Mouse (Mus musculus) kidney, embryonic 15.5 days (tissue): ENCODE data around the gene Nbea. TPM values are rescaled to one million over a fixed set of nuclear protein-coding genes. Genes with fewer than 3 reads are reported as not detected.

Experiments used
- ATAC-seq: fragments of 200-750 bp; cut with Nextera tagmentation; replicated peaks from 2 replicates; pipeline ENCODE4 v1.8.0; 2017; ENCODE audit warnings: moderate TSS enrichment; ENCODE audit not compliant: low FRiP score
- H3K27ac ChIP-seq: fragments of 300-500 bp; sonication (generic); 2 replicates; pipeline ENCODE4 v1.5.1; 2015; ENCODE audit warnings: mild to moderate bottlenecking, inconsistent platforms
- H3K27me3 ChIP-seq: fragments of 300-500 bp; sonication (generic); 2 replicates; pipeline ENCODE4 v1.6.1; 2015; ENCODE audit warnings: inconsistent platforms
- H3K36me3 ChIP-seq: fragments of 300-500 bp; sonication (generic); 2 replicates; pipeline ENCODE4 v1.6.1; 2015; ENCODE audit warnings: inconsistent platforms
- H3K4me1 ChIP-seq: fragments of 300-500 bp; sonication (generic); 2 replicates; pipeline ENCODE4 v1.6.1; 2015; ENCODE audit warnings: inconsistent platforms
- H3K4me2 ChIP-seq: fragments of 300-500 bp; sonication (generic); 2 replicates; pipeline ENCODE4 v1.6.1; 2015; ENCODE audit warnings: moderate library complexity, mild to moderate bottlenecking, inconsistent platforms
- H3K4me3 ChIP-seq: fragments of 300-500 bp; sonication (generic); replicated peaks from 2 replicates; pipeline ENCODE4 v1.5.1; 2015; ENCODE audit warnings: mild to moderate bottlenecking, inconsistent platforms
- H3K9ac ChIP-seq: fragments of 300-500 bp; sonication (generic); 2 replicates; pipeline ENCODE4 v1.6.1; 2015; ENCODE audit warnings: mild to moderate bottlenecking, inconsistent platforms
- H3K9me3 ChIP-seq: fragments of 300-500 bp; sonication (generic); replicated peaks from 2 replicates; pipeline ENCODE4 v1.6.1; 2016; ENCODE audit warnings: inconsistent platforms
- WGBS: fragments of 180-500 bp; shearing (Covaris S2); methylation state at CpG from one replicate; pipeline ENCODE4 v1.1.7; 2015; ENCODE audit warnings: mixed read lengths; 5-methylcytosine and 5-hydroxymethylcytosine counted together
- polyA plus RNA-seq: library from polyadenylated mRNA; unstranded; fragments of >200 nt; fragmentation: Nextera tagmentation; extraction: Ambion mirVana; gene quantifications from 2 replicates; pipeline ENCODE4 v1.2.1, GENCODE M21; 2015

Gene Nbea
- polyA plus RNA-seq, 1 experiment from 2014 or later = 8.1 TPM

GRCm38 (mm10) chr3:55887829-55888210 lies 295.7 kb downstream of the Nbea start:
- no peaks in the 10 kb centered on the region for H3K27me3 ChIP-seq
- no peaks in the 10 kb centered on the region for H3K9me3 ChIP-seq
- H3K4me1 ChIP-seq = no peaks in the 10 kb centered on the region
- H3K4me3 ChIP-seq = no peak overlapping the region
- no peak for ATAC-seq
- no peaks in the 10 kb centered on the region for H3K36me3 ChIP-seq
- H3K4me2 ChIP-seq = no peak overlapping the region
- 64% methylated on average over 2 of the region's 2 CpGs for WGBS
- no peak overlapping the region for H3K9ac ChIP-seq
- H3K27ac ChIP-seq = no peak overlapping the region

GRCm38 (mm10) chr3:55887193-55887828 lies 296.2 kb downstream of the Nbea start:
- WGBS = 75% methylated on average over 10 of the region's 10 CpGs
- Histone ChIP-seq H3K4me1 (no peaks in the 10 kb centered on the region), H3K9ac (no peak overlapping the region), H3K4me2 (no peak overlapping the region), H3K4me3 (no peak overlapping the region), H3K9me3 (no peaks in the 10 kb centered on the region), H3K36me3 (no peaks in the 10 kb centered on the region), H3K27me3 (no peaks in the 10 kb centered on the region), H3K27ac (no peak overlapping the region)
- ATAC-seq = no peak

GRCm38 (mm10) chr3:55872944-55873924 lies 310.3 kb downstream of the Nbea start:
- H3K9ac ChIP-seq = no peak overlapping the region
- no peaks in the 10 kb centered on the region for H3K4me1 ChIP-seq
- H3K27me3 ChIP-seq = no peaks in the 10 kb centered on the region
- H3K36me3 ChIP-seq = no peaks in the 10 kb centered on the region
- no peak overlapping the region for H3K4me3 ChIP-seq
- no peak overlapping the region for H3K27ac ChIP-seq
- no peak overlapping the region for H3K4me2 ChIP-seq
- no peak for ATAC-seq
- WGBS = 82% methylated on average over 5 of the region's 5 CpGs
- H3K9me3 ChIP-seq = no peaks in the 10 kb centered on the region

- 81% methylated on average over 7 of the region's 7 CpGs for WGBS
- Histone ChIP-seq H3K9ac (no peak overlapping the region), H3K36me3 (peaks cover 8% of the 10 kb centered on the region; the same call in 1 of the 2 replicates), H3K4me3 (no peak overlapping the region), H3K9me3 (no peaks in the 10 kb centered on the region), H3K4me1 (no peaks in the 10 kb centered on the region), H3K27me3 (no peaks in the 10 kb centered on the region), H3K27ac (no peak overlapping the region), H3K4me2 (no peak overlapping the region)
- no peak for ATAC-seq
Measured at GRCm38 (mm10) chr3:55852488-55852887, 331.0 kb downstream of the Nbea start.

GRCm38 (mm10) chr3:55847115-55847514 lies 336.4 kb downstream of the Nbea start:
- ATAC-seq = no peak
- WGBS = 91% methylated on average over 1 of the region's 1 CpGs
- Histone ChIP-seq H3K27ac (no peak overlapping the region), H3K4me2 (no peak overlapping the region), H3K9me3 (no peaks in the 10 kb centered on the region), H3K27me3 (no peaks in the 10 kb centered on the region), H3K4me1 (no peaks in the 10 kb centered on the region), H3K4me3 (no peak overlapping the region), H3K9ac (no peak overlapping the region), H3K36me3 (no peaks in the 10 kb centered on the region)

GRCm38 (mm10) chr3:55837188-55837587 lies 346.3 kb downstream of the Nbea start:
- H3K9me3 ChIP-seq = no peaks in the 10 kb centered on the region
- no peak overlapping the region for H3K4me3 ChIP-seq
- no peaks in the 10 kb centered on the region for H3K4me1 ChIP-seq
- H3K27me3 ChIP-seq = no peaks in the 10 kb centered on the region
- no peaks in the 10 kb centered on the region for H3K36me3 ChIP-seq
- H3K4me2 ChIP-seq = no peak overlapping the region
- 93% methylated on average over 3 of the region's 3 CpGs for WGBS
- no peak for ATAC-seq
- no peak overlapping the region for H3K27ac ChIP-seq
- no peak overlapping the region for H3K9ac ChIP-seq

GRCm38 (mm10) chr3:55835207-55835606 lies 348.3 kb downstream of the Nbea start:
- Histone ChIP-seq H3K9me3 (no peaks in the 10 kb centered on the region), H3K27me3 (no peaks in the 10 kb centered on the region), H3K4me3 (no peak overlapping the region), H3K9ac (no peak overlapping the region), H3K4me2 (no peak overlapping the region), H3K27ac (no peak overlapping the region), H3K36me3 (no peaks in the 10 kb centered on the region), H3K4me1 (no peaks in the 10 kb centered on the region)
- no peak for ATAC-seq
- WGBS = 62% methylated on average over 4 of the region's 4 CpGs

GRCm38 (mm10) chr3:55830226-55830625 lies 353.3 kb downstream of the Nbea start:
- no peaks in the 10 kb centered on the region for H3K4me1 ChIP-seq
- H3K27me3 ChIP-seq = no peaks in the 10 kb centered on the region
- no peak overlapping the region for H3K4me2 ChIP-seq
- 29% methylated on average over 5 of the region's 5 CpGs for WGBS
- no peak overlapping the region for H3K27ac ChIP-seq
- no peaks in the 10 kb centered on the region for H3K36me3 ChIP-seq
- ATAC-seq = no peak
- H3K9me3 ChIP-seq = no peaks in the 10 kb centered on the region
- no peak overlapping the region for H3K9ac ChIP-seq
- no peak overlapping the region for H3K4me3 ChIP-seq

- Histone ChIP-seq H3K4me3 (no peak overlapping the region), H3K36me3 (no peaks in the 10 kb centered on the region), H3K27ac (no peak overlapping the region), H3K9me3 (no peaks in the 10 kb centered on the region), H3K9ac (no peak overlapping the region), H3K27me3 (no peaks in the 10 kb centered on the region), H3K4me2 (no peak overlapping the region), H3K4me1 (peaks cover 4% of the 10 kb centered on the region; the same call in 1 of the 2 replicates)
- ATAC-seq = peak; percentile 69; the same call in 1 of the 2 replicates
- WGBS = 34% methylated on average over 10 of the region's 10 CpGs
Measured at GRCm38 (mm10) chr3:55828481-55829256, 354.8 kb downstream of the Nbea start.

GRCm38 (mm10) chr3:55824864-55825263 lies 358.6 kb downstream of the Nbea start:
- Histone ChIP-seq H3K9me3 (no peaks in the 10 kb centered on the region), H3K36me3 (no peaks in the 10 kb centered on the region), H3K9ac (no peak overlapping the region), H3K4me3 (no peak overlapping the region), H3K27me3 (no peaks in the 10 kb centered on the region), H3K4me1 (peaks cover 4% of the 10 kb centered on the region; the same call in 1 of the 2 replicates), H3K27ac (no peak overlapping the region), H3K4me2 (no peak overlapping the region)
- ATAC-seq = no peak
- 60% methylated on average over 3 of the region's 3 CpGs for WGBS

GRCm38 (mm10) chr3:55819598-55819997 lies 363.9 kb downstream of the Nbea start:
- ATAC-seq = no peak
- Histone ChIP-seq H3K4me3 (no peak overlapping the region), H3K4me1 (0 out of 2 replicates have a peak, but pooled peaks cover under 1% of the 10 kb centered on the region), H3K36me3 (no peaks in the 10 kb centered on the region), H3K27me3 (no peaks in the 10 kb centered on the region), H3K9ac (no peak overlapping the region), H3K27ac (no peak overlapping the region), H3K9me3 (no peaks in the 10 kb centered on the region), H3K4me2 (no peak overlapping the region)

GRCm38 (mm10) chr3:55818082-55818481 lies 365.4 kb downstream of the Nbea start:
- Histone ChIP-seq H3K27me3 (no peaks in the 10 kb centered on the region), H3K9me3 (no peaks in the 10 kb centered on the region), H3K36me3 (no peaks in the 10 kb centered on the region), H3K4me1 (no peaks in the 10 kb centered on the region), H3K9ac (no peak overlapping the region), H3K27ac (no peak overlapping the region), H3K4me2 (no peak overlapping the region), H3K4me3 (no peak overlapping the region)
- WGBS = 80% methylated on average over 2 of the region's 2 CpGs
- ATAC-seq = no peak
